Mouse (Mus musculus): Measurements from ENCODE around the gene Tspan32.

Tspan32 gene

DNA sequence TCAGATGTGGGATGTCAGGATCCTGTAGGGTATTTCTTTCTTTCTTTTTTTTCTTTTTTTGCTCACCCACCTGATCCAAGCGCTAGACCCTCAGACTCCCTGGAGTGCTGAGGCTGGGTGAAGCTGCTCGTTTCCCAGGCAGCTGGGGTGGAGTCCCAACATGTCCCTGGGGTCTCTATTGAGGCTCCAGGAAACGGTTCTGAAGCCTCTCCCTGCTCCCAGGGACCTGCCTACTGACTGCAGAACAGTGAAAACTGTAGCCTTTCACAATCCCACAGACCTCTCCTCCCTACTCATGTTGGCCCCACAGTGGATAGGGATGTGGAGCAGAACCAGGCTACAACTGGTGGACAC is 49.7 kb downstream of the Tspan32 start:
- no peak for DNase-seq (ENCODE audit: low spot score)

DNA sequence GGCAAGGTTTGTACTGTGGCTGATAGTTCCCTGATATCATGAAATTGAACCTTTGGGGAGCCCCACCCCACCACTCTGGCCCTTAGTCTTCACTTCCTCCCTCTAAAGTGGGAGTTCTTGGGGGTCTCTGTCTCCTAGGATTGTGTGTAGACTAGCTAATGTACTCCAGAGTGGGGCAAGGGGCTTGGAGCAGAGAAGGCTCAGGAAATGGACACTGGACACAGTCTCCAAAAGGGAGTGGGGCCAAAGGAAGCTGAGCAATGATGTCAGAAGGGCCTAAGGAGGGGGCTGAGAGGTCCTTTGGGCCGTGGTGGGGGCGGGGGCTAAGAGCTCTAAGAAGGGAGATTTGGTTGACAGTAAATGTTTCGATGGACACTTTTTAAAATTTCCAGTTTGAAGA is 50.2 kb downstream of the Tspan32 start:
- no peak for DNase-seq (ENCODE audit: low spot score)

- no peak for DNase-seq (ENCODE audit: low spot score)
Measured at GRCm38 (mm10) chr7:143055499-143056186, 50.8 kb downstream of the Tspan32 start.

- DNase-seq (ENCODE audit: low spot score): no peak
Measured at GRCm38 (mm10) chr7:143057023-143057422, 52.2 kb downstream of the Tspan32 start.

DNA sequence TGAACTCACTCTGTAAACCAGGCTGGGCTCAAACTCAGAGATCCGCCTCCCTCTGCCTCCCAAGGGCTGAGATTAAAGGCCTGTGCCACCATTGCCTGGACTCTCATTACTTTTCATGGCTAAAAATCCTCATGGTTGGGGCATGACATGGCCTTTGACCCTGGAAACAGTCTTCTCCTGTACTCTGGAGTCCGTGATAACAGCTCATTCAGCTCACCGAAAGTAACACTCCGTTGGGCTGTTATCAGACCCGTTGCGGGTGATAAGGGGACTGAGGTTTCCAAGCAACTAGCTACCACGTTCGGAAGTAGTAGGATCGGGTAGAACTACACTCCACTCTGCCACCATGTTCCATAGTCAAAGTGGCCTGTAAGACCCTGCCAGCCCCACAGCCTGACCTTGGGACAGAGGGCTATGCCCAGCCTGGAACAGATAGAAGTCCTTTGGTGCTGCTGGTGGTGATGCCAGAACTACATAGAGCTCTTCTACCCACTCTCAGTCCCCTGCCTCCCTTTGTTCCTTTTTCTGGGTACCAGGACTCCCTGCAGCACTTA is 52.9 kb downstream of the Tspan32 start:
- no peak for DNase-seq (ENCODE audit: low spot score)

DNA sequence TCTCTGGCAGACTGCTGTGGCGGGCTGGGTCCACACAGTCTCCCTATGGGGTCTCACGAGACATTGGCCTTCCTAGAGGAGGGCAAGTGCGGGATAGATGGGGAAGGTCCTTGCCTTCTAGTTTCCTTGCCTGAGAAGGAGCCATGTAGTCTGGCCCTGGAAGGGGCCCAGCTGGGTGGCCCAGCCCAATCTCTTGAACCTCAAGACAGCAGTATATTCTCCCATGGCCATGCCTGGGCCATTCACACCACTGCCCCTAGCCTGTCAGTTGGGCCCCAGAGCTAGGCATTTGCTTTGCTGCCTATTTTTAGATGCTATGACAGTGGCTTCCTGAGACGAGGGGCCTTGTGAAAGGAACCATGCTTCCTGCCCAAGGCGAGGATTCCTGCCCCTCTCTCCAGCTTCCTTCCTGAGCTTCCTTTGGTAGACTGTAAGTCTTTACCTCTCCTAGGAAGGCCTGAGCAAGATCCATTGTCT is 53.4 kb downstream of the Tspan32 start:
- DNase-seq (ENCODE audit: low spot score): peak; percentile 27

- DNase-seq (ENCODE audit: low spot score): peak; percentile 55
Measured at GRCm38 (mm10) chr7:143059202-143059870, 54.5 kb downstream of the Tspan32 start.

GRCm38 (mm10) chr7:143062704-143063103 is 57.9 kb downstream of the Tspan32 start:
- DNase-seq (ENCODE audit: low spot score): no peak

- no peak for DNase-seq (ENCODE audit: low spot score)
Measured at GRCm38 (mm10) chr7:143064226-143064625, 59.4 kb downstream of the Tspan32 start.

GRCm38 (mm10) chr7:143065692-143066091 is 60.8 kb downstream of the Tspan32 start:
- DNase-seq (ENCODE audit: low spot score): no peak

DNA sequence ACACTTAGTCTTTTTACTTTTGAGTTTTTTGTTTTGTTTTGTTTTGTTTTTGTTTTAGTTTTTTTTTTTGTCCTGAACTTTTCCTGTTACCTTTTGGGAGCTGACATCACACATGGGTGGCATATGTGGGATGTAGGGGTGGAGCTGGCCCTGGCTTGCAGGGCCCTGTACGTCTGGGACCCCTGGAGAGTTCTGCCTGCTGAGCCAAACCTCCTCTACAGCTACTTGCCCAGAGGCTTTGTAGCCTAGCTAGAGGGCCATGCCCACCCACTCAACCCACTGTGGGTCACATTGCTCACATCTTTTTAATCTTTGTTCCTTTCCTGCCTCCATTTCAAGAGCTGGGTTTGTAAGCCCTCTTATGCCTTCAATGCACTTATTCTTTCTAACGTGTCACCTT is 62.6 kb downstream of the Tspan32 start:
- no peak for DNase-seq (ENCODE audit: low spot score)

- DNase-seq (ENCODE audit: low spot score): no peak
Measured at GRCm38 (mm10) chr7:143067897-143068296, 63.1 kb downstream of the Tspan32 start.

DNA sequence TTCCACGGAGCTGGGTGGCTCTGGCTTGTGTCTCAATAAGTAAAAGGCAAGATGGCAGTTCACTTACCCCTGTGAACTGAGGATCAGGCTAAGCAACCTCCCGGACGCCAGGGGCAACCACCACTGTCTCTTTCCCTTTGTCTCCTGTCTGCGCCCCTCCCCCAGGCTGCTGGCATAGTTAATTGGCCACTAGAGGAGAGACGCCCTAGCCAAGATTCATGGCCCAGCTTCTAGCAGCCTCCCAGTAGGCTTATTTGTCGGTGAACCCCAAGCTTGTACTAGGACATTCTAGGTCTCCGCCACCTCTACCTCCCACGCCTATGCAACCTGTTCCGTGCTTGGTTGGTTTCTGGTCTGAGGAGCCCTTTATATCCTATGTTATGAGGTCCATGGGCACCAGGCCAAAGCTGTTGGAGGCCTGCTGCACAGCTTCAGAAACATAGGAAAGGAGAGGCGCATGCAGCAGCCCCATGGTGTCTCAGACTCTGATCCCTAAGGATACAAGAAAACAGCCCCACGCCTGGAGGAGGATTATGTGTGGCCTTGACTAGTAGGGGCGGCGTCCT is 63.6 kb downstream of the Tspan32 start:
- no peak for DNase-seq (ENCODE audit: low spot score)

- peak; percentile 99 for DNase-seq (ENCODE audit: low spot score)
Measured at GRCm38 (mm10) chr7:143068882-143069591, 64.2 kb downstream of the Tspan32 start, which contains the start of gene Tssc4. Gene Tssc4 (plus strand): TSS chr7:143069249.

Measured in lung, postnatal 25 days (tissue).